ENCODE assay signal across 9 mouse cellular contexts in genomic region chr13:21172241-21173027, GRCm38 (mm10). TPM values are rescaled to one million over a fixed set of nuclear protein-coding genes. Genes with fewer than 3 reads are reported as not detected.
A peak's percentile ranks its signal among the peaks of the same experiment; 100 is the strongest.
DNase-seq lines count a peak whose midpoint lies in the region; ATAC-seq and TF ChIP-seq lines count a peak whose summit lies in the region.
"Had no signal": no experiment of that assay in that cellular context is flagged by ENCODE, and none has a peak within 500 bp of the region (broad histone marks: within the 10 kb centered on the region; RNA-seq: fewer than 3 reads in every experiment).

No protein-coding gene starts in this region.

- TF ChIP-seq CTCF in heart, postnatal 0 days (IDR thresholded peaks at IDR 0.05; ENCODE audit: low read depth), result no peak
- TF ChIP-seq CTCF in olfactory bulb, adult 2 months (IDR thresholded peaks at IDR 0.05; ENCODE audit: insufficient read depth, low read depth, low read length), result no peak

- TF ChIP-seq EP300 in heart, postnatal 0 days (IDR thresholded peaks at IDR 0.05; ENCODE audit: low read depth), result no peak

- no peak overlapping the region for H3K27ac ChIP-seq in forebrain, embryonic 11.5 days (ENCODE audit: low read depth, low read length)
- peak overlapping the region; percentile 61 for H3K27ac ChIP-seq in heart, postnatal 0 days (ENCODE audit: low read depth)
- H3K27ac ChIP-seq in lung, embryonic 15.5 days, result peak overlapping the region; percentile 77
- H3K27ac ChIP-seq in olfactory bulb, adult 2 months (ENCODE audit: insufficient read depth, low read depth, low read length), result no peak overlapping the region

- H3K4me2 ChIP-seq in forebrain, embryonic 11.5 days (ENCODE audit: low read depth, low read length, severe bottlenecking), result peak overlapping the region; percentile 52
- H3K4me2 ChIP-seq in heart, postnatal 0 days (ENCODE audit: low read depth, low read length), result peak overlapping the region; percentile 76
- peak overlapping the region; percentile 90 for H3K4me2 ChIP-seq in lung, embryonic 15.5 days

- DNase-seq in MEL-GATA-1-ER (ENCODE audit: extremely low read depth, low read depth), result peak; percentile 89
- DNase-seq in c-Kit-positive CD71-positive TER-119-positive erythroid progenitor cells, embryonic 14.5 days (ENCODE audit: low spot score), result peak; percentile 87
- DNase-seq in forebrain, embryonic 11.5 days (ENCODE audit: low spot score), result peak; percentile 87
- DNase-seq in heart, postnatal 0 days (ENCODE audit: low spot score), result peak; percentile 52
- DNase-seq in layer of hippocampus, adult 18-20 months (ENCODE audit: low spot score in 2 of 2), result peak; percentile 62 to 86
- DNase-seq in urinary bladder, adult 2 months (ENCODE audit: low spot score), result no peak

- no peak for TF ChIP-seq POLR2A in olfactory bulb, adult 2 months (IDR thresholded peaks at IDR 0.05; ENCODE audit: insufficient read depth, low read depth, low read length)

- WGBS in forebrain, embryonic 11.5 days, result 2% methylated on average over 16 of the region's 16 CpGs
- WGBS in heart, postnatal 0 days, result 0% methylated on average over 16 of the region's 16 CpGs
- WGBS in lung, embryonic 15.5 days, result under 1% methylated on average over 16 of the region's 16 CpGs
- WGBS in olfactory bulb, adult 2 months, result under 1% methylated on average over 16 of the region's 16 CpGs

- H3K27me3 ChIP-seq in forebrain, embryonic 11.5 days (ENCODE audit: control insufficient read depth, insufficient read depth, low read length), result no peaks in the 10 kb centered on the region
- no peaks in the 10 kb centered on the region for H3K27me3 ChIP-seq in heart, postnatal 0 days (ENCODE audit: control insufficient read depth, insufficient read depth, low read length)
- H3K27me3 ChIP-seq in lung, embryonic 15.5 days, result no peaks in the 10 kb centered on the region

- H3K4me1 ChIP-seq in forebrain, embryonic 11.5 days (replicated peaks; ENCODE audit: control insufficient read depth, insufficient read depth, low read length), result peaks cover 3% of the 10 kb centered on the region; the same call in 1 of the 2 replicates
- peaks cover 7% of the 10 kb centered on the region for H3K4me1 ChIP-seq in heart, postnatal 0 days (ENCODE audit: control insufficient read depth, insufficient read depth)
- peaks cover 14% of the 10 kb centered on the region for H3K4me1 ChIP-seq in lung, embryonic 15.5 days
- H3K4me1 ChIP-seq in olfactory bulb, adult 2 months (ENCODE audit: control insufficient read depth, insufficient read depth, low read length), result peaks cover 3% of the 10 kb centered on the region

- no peaks in the 10 kb centered on the region for H3K36me3 ChIP-seq in forebrain, embryonic 11.5 days (ENCODE audit: control insufficient read depth, insufficient read depth, low read length)
- H3K36me3 ChIP-seq in heart, postnatal 0 days (replicated peaks; ENCODE audit: control insufficient read depth, insufficient read depth, low read length), result no peaks in the 10 kb centered on the region
- no peaks in the 10 kb centered on the region for H3K36me3 ChIP-seq in lung, embryonic 15.5 days

- H3K4me3 ChIP-seq in forebrain, embryonic 11.5 days (ENCODE audit: low read depth, low read length), result peak overlapping the region; percentile 48
- H3K4me3 ChIP-seq in heart, postnatal 0 days (ENCODE audit: low read depth, low read length), result peak overlapping the region; percentile 53
- peak overlapping the region; percentile 61 for H3K4me3 ChIP-seq in lung, embryonic 15.5 days
- peak overlapping the region; percentile 45 for H3K4me3 ChIP-seq in olfactory bulb, adult 2 months (ENCODE audit: insufficient read depth, low read depth, low read length)

- H3K9ac ChIP-seq in forebrain, embryonic 11.5 days (ENCODE audit: low read length), result no peak overlapping the region
- H3K9ac ChIP-seq in heart, postnatal 0 days (replicated peaks; ENCODE audit: low read depth, low read length), result peak overlapping the region; percentile 28; the same call in 1 of the 2 replicates
- peak overlapping the region; percentile 30; the same call in 1 of the 2 replicates for H3K9ac ChIP-seq in lung, embryonic 15.5 days

- no peaks in the 10 kb centered on the region for H3K9me3 ChIP-seq in forebrain, embryonic 11.5 days (ENCODE audit: control insufficient read depth, low read length)
- H3K9me3 ChIP-seq in heart, postnatal 0 days (replicated peaks; ENCODE audit: control insufficient read depth, low read length), result no peaks in the 10 kb centered on the region
- H3K9me3 ChIP-seq in lung, embryonic 15.5 days, result no peaks in the 10 kb centered on the region

- peak; percentile 60 for ATAC-seq in forebrain, embryonic 11.5 days (replicated peaks; ENCODE audit: low FRiP score)
- peak; percentile 54 for ATAC-seq in heart, postnatal 0 days (ENCODE audit: insufficient read depth, low read depth)
- ATAC-seq in lung, embryonic 15.5 days (ENCODE audit: borderline replicate concordance, extremely low read depth, low FRiP score, low TSS enrichment), result peak; percentile 60

RNA-seq across cellular contexts. Expression of gene Trim27, which starts 6.8 kb away (rescaled TPM):
- 178 and 183 TPM in 2 replicates for polyA plus RNA-seq in forebrain, embryonic 11.5 days (2014; fragmentation: Nextera tagmentation; extraction: Ambion mirVana)
- total RNA-seq in heart, postnatal 0 days (2014; rRNA removed; ENCODE audit: low replicate concordance), result 54.7 and 58.2 TPM in 2 replicates
- polyA plus RNA-seq in heart, postnatal 0 days (2015; fragmentation: Nextera tagmentation; extraction: Ambion mirVana), result 33.0 and 35.3 TPM in 2 replicates
- total RNA-seq in layer of hippocampus, adult 18-20 months (2021), result 10 to 100 TPM; 42.0 to 45.1 TPM
- 147 and 148 TPM in 2 replicates for polyA plus RNA-seq in lung, embryonic 15.5 days (2015; fragmentation: Nextera tagmentation; extraction: Ambion mirVana)
- not detected in 2 replicates for polyA plus RNA-seq in olfactory bulb, adult 2 months (2012; ENCODE audit: insufficient read depth, insufficient read length, low replicate concordance, missing spikeins)
- 40.5 and 48.2 TPM in 2 replicates for polyA plus RNA-seq in urinary bladder, adult 2 months (2012; rRNA removed)

RNA-seq across cellular contexts. Expression of gene Olfr1368, which starts 26.8 kb away (rescaled TPM):
- polyA plus RNA-seq in forebrain, embryonic 11.5 days (2014; fragmentation: Nextera tagmentation; extraction: Ambion mirVana), result not detected in 2 replicates
- total RNA-seq in heart, postnatal 0 days (2014; rRNA removed; ENCODE audit: low replicate concordance), result not detected in 2 replicates
- polyA plus RNA-seq in heart, postnatal 0 days (2015; fragmentation: Nextera tagmentation; extraction: Ambion mirVana), result not detected in 2 replicates
- not detected for total RNA-seq in layer of hippocampus, adult 18-20 months (2021)
- polyA plus RNA-seq in lung, embryonic 15.5 days (2015; fragmentation: Nextera tagmentation; extraction: Ambion mirVana), result not detected in 2 replicates
- polyA plus RNA-seq in olfactory bulb, adult 2 months (2012; ENCODE audit: insufficient read depth, insufficient read length, low replicate concordance, missing spikeins), result not detected in 2 replicates
- polyA plus RNA-seq in urinary bladder, adult 2 months (2012; rRNA removed), result not detected in 2 replicates
- total RNA-seq: neutrophil, adult 5-6 weeks had no signal

RNA-seq across cellular contexts. Expression of gene Olfr263, which starts 43.0 kb away (rescaled TPM):
- polyA plus RNA-seq in forebrain, embryonic 11.5 days (2014; fragmentation: Nextera tagmentation; extraction: Ambion mirVana), result not detected in 2 replicates
- not detected in 2 replicates for total RNA-seq in heart, postnatal 0 days (2014; rRNA removed; ENCODE audit: low replicate concordance)
- not detected in 2 replicates for polyA plus RNA-seq in heart, postnatal 0 days (2015; fragmentation: Nextera tagmentation; extraction: Ambion mirVana)
- total RNA-seq in layer of hippocampus, adult 18-20 months (2021), result not detected
- not detected in 2 replicates for polyA plus RNA-seq in lung, embryonic 15.5 days (2015; fragmentation: Nextera tagmentation; extraction: Ambion mirVana)
- not detected in 2 replicates for polyA plus RNA-seq in olfactory bulb, adult 2 months (2012; ENCODE audit: insufficient read depth, insufficient read length, low replicate concordance, missing spikeins)
- polyA plus RNA-seq in urinary bladder, adult 2 months (2012; rRNA removed), result not detected in 2 replicates
- total RNA-seq: neutrophil, adult 5-6 weeks had no signal

Comparison
In these comparisons a context has a peak if more than half of its experiments do, and no peak if none do; other contexts are left out.
1. H3K27ac ChIP-seq: peak in heart, postnatal 0 days (single experiment) and lung, embryonic 15.5 days (single experiment); none in forebrain, embryonic 11.5 days (single experiment) and olfactory bulb, adult 2 months (single experiment).
2. RNA of gene Trim27, which starts 6.8 kb away (polyA plus RNA-seq): 178 to 183 TPM in forebrain, embryonic 11.5 days, 147 to 148 TPM in lung, embryonic 15.5 days, 40.5 to 48.2 TPM in urinary bladder, adult 2 months and 33.0 to 35.3 TPM in heart, postnatal 0 days; not detected in olfactory bulb, adult 2 months; every median in the first group is over 10 times any median in the second.
3. Peak in every context shown above with its lines, with median percentiles within 50 percentile points of each other: ATAC-seq, H3K4me2 ChIP-seq and H3K4me3 ChIP-seq.